Mouse (Mus musculus) thymus, postnatal 4 days (tissue): ENCODE data around the gene Atp5mpl.
"Not testable (repeated sequence)": the region's sequence is repeated elsewhere in the genome, so short reads cannot be mapped to it uniquely, and the experiment has no call there.

Source experiments
- DNase-seq: peaks from one replicate; pipeline ENCODE4 v3.0.0; 2021

Gene Atp5mpl

DNA sequence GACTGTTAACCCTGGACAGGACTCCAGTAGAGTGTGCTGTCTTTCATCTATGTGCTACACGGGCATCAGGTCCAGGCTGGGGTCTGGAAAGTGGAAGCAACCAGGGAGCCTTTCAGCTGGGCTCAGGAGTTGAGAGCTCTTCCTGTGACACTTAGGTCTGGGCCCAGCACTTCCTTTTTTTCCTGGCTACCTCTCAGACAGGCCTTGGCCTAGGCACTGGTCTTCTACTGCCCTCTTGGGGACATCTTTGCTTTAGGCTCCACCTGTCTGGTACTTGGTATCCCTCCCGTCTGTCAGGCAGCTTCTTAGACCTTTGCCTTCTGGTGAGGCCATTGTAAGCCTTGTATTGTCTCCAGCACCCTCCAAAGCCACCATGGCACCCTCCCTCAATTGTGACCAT, 20.1 kb downstream of the Atp5mpl start:
- peak; percentile 48 for DNase-seq

DNA sequence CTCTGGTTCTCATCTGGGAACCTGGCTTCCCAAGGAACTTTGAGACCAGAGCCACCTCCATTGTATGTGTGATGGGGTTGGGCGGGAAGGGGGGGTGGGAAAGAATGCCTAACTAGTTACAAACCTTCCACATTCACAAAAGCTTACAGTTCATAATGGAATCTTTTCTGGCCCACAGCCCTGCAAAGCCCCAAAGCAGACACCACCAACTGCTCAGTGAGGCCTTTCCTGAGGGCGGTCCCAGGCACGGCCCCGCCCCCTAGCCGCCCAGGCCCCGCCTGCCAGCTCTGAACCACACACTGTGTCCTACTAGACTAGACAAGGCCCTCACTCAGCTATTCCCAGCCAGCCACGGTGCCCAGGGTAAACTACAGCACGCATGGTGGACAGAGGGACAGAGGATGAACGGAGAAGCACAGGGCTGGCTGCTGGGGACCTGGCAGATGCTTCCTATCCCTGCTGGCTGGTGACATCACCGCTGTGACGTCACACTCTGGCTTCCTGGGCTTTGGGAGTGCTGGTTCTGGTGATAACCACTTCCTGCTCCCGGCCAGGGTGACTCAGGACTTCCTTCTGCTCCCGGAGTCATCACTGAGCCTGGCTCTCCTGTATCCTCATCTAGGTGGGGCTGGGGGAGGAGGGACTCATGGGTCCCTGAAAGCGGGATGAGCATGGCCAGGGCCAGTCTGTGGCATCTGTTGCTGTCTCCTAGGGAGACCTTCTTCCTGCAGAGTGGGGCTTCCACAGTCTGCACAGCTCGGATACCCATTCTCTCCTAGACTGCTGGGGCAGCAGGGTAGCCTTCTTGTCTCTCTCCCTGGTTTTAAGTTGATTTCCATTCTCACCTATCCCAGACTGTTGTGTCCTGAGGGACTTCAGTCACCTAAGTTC, 20.8 kb downstream of the Atp5mpl start:
- DNase-seq: not testable (repeated sequence)

DNA sequence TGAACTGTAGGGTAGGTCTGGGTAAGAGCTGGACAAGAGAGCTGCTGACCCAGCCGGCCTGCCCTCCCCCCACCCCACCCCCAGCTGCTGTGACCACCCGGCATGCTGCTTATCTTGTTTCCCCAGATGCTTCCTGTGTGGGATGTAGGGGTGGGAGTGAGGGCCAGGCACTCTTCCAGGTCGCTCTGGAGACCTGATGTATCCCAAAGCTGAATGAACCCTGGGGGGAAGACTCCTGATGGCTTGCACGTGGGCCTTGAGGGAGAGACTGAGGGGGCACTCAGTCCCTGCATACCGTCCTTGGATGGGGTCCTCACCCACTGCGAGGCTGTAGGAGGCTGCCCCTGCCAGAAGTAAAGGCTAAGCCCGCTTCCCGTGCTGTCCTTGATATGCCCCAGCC, 21.7 kb downstream of the Atp5mpl start:
- no peak for DNase-seq

DNA sequence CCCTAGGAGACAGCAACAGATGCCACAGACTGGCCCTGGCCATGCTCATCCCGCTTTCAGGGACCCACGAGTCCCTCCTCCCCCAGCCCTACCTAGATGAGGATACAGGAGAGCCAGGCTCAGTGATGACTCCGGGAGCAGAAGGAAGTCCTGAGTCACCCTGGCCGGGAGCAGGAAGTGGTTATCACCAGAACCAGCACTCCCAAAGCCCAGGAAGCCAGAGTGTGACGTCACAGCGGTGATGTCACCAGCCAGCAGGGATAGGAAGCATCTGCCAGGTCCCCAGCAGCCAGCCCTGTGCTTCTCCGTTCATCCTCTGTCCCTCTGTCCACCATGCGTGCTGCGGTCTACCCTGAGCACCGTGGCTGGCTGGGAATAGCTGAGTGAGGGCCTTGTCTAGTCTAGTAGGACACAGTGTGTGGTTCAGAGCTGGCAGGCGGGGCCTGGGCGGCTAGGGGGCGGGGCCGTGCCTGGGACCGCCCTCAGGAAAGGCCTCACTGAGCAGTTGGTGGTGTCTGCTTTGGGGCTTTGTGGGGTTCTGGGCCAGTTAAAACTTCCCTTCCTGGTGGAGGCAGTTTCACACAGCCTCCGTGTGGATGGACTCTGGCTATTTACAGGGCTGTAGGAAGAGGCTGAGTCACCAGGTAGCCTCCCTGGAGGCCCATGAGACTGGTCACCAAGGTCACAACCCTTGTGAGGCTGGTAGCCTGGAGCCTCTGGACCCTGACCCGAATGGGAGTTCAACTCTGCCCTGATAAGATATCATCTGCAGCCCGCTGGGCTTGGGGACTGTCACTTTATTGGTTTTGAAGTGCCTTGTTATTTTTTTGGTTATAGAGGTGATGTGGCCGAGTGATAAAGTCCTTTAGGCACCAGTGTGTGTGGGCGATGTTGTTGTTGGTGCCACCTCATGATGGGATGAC, 22.5 kb downstream of the Atp5mpl start:
- DNase-seq: peak; percentile 24

DNA sequence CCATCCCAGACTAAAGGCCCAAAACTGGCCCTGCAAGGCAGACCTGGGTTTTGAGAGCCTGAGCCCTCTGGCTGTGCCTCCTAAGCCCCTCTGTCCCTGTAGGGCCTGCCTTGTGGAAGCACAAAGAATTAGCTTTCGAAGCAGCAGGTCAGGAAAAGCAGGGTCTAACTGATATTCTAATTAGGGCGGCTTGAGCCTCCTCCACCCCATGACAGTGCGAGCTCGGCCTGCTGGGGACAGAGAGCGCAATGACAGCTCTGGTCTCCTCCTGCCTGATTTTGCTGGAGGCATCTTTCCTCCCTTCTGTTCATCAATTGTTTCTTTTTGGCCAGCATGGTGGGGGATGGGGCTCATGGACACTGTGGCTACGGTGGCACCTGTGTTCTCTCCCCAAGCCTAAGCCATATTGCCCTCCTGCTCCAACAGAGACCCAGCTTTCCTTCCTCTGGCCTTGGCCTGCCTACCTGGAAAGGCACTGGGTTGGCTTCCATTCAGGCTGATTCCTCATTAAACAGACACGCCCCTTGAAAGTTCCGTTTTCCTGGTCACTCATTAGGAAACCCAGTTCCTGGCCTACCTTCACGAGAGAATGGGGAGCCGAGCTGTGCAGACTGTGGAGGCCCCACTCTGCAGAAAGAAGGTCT, 23.2 kb downstream of the Atp5mpl start:
- DNase-seq: no peak

DNA sequence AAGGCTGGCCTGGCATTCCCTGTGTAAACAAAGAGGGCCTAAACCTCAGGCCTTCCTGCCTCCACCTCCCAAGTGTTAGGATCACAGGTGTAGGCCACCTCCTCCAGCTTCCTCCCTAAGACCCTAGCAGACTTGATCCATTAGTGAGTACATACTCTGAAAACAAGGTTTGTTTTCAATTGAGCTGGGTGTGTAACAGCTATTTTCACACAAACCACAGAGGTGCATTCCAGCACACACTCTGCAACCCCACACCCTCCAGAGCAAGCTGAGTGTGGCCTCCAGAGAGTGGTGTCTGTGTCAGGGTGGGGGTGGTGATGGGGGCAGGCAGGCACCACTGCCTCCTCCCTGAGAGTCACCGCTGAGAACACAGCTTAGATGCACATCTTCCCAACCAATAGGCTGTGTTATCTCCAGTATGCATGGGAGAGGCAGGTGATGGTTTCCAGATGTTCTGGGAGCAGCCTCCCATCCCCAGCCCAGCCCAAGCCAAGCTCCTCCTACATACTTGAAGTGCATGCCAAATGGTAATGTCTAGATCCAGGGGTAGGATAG, 28.1 kb downstream of the Atp5mpl start:
- DNase-seq: no peak

DNA sequence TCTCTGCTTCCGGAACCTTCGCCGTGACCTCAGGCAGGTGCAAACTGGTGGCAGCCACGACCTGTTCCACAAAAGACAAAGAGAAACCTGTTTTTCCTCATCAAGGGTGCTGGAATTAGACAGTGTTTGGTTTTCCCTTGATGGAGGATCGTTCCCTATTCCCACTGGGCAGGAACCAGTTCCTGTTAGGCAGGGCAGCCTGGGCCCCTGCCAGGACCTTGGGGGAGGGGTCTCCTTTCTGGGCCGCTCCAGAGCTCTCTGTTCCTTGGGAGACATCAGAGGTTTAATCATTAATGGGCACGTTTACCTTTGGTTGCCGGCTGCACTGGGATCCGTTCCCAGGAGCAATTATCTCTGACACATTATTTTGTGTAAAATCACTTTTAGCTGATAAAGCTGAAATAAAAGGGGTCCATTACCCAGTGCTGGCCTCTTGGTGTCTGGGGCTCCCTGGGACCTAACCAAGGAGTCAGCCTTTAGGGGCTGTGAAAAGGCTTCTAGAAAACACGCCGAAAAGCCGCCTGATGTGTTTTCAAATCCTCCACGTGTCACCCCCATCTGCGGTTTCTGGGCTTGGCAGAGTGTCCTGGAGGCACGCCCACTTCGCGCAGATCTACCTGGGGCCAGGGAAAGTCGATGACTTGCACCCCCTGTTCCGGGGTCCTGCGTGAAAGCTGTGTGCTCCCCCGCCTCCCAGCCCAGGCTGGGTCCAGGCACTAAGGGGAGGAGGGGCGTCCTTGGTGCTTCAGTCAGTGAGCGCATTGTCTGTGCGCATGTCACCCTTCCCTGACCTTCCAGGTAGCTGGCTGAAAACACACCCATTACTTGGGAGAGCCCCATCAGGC, 29.8 kb downstream of the Atp5mpl start:
- no peak for DNase-seq

DNA sequence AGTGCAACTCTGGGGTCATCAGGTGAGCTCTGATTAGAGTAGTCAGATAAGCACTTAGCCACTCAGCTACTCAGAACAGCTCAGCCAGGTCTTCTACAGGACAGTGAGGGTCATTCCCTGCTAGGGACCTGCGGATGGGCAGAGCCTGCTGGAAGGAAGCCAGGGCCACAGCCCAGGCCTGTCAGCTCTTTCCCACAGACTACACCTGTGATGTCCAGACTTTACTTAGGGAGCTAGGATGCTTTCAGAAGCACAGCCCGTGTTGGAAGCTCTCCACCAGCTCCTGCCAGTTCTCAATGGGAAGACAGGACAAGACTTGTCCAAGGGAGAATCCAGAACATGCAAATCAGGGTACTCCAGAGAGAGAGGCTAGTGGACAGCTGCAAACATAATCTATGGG, 32.8 kb downstream of the Atp5mpl start:
- DNase-seq: no peak

DNA sequence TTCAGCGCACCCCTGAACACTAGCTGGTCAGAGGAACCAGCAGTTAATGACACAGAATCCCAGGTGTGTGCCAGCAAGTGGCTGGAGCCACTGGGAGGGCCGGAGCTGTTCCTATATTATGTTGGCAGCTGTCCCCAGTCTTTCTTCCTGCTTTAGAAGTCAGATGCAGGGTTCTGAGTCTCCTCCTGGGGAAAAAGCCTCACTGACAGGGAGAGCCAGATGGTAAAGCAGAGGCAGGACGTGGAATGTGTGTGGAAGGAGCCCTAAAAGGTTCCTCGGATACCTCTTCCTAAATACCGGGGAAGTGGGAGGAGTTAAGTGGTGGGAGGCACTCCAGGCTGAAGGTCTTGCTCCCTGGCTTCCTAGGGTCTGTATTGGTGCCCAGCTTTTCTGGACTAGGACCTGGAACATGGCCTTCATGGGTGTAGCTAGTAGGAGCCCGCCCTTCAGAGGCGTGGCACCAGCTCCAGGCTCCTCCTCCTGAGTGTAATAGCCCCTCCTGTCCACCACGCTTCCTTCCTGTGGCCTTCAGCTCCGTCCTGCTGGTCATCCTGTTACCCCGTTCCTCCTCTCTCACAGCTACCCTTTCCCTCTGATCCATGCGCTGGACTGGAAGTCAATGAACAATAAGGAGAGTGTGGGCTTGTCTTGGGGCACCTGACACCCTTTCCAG, 33.6 kb downstream of the Atp5mpl start:
- no peak for DNase-seq

DNA sequence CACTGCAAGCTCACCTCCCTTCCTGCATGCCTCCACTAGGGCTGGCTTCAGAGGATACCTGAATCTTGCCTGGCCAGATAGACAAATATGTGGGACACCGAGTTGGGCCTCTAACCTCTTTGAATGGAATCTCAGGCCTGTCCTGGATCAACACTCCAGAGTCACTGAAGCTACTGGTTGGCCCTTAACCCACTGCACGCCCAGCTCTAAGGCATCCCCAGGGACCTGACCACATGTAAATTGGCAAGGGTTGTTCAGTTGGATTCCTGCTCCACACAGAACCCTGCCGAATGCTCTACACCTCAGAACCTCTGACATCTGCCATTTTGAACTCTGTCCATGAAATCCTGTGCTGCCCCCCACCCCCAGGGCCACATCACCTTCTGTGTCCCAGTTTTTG, 34.3 kb downstream of the Atp5mpl start:
- DNase-seq: no peak

DNA sequence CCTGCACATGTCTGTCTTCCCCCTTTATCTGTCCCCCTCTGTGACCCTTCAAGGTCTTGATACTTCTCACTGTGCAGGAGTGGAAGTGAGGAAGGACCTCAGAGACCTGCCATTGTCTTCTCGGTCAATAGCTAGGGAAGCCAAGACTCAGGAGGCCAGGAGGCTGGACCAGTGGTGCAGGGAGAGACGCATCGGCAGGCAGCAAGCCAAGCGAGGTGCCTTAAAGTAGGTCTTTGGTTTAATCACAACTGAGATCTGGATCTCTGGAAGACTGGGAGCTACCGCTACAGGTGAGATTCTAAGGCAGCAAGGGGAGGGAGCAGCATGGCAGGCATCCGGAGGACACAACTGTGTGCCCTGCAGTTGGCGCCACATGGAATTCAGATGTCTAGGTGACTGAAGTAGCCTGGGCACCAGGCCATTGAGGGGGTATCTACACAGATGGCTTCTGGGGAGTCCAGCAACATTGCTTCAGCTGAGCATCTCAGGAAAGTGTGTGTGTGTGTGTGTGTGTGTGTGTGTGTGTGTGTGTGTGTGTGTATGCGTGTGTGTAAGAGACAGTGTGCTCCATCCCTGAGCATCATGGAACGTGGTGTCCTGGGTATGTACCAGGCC, 35.3 kb downstream of the Atp5mpl start:
- no peak for DNase-seq

DNA sequence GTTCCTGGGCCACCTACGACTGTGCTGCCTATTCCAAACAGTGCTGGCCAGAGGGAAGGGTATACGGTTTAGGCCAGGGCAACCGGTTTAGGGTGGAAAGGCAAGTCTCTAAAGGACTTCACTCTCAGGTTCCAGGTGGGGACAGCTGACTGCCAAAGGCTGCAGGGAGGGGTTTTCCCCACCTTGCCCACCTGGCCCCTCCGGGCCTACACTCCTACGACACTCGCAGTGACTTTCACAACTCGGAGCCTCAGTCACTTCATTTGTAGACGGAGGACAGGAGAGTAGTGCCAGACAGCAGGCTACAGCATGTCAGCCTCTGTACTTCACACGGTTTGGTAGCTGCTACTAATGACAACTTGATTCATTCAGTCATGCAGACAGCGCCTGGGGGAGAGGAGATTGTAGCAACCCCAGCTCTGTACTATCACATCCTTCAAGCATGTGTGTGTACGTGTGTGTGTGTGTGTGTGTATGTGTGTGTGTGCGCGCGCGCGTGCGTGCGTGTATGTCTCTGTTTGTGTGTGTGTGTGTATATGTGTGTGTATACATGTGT, 38.3 kb downstream of the Atp5mpl start:
- no peak for DNase-seq

DNA sequence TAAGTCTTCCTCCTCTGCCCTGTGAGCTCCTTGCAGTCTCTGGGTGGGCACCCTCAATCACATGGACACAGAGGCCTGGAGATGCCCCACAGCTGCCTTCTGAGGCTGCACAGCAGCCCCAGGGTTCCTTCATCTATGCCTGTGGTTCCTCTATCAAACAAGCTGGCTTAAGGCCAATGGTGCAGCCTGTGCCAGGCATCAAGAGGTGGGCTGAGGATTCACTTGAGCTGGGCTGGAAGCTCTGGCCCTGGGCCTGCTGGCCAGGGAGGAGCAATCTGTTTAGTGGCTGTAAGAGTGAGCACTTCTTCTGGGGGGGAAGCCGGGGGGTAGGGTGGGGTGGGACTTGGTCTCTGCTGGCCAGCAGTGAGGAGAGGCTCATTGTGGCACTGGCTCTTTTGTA, 39.4 kb downstream of the Atp5mpl start:
- no peak for DNase-seq

DNA sequence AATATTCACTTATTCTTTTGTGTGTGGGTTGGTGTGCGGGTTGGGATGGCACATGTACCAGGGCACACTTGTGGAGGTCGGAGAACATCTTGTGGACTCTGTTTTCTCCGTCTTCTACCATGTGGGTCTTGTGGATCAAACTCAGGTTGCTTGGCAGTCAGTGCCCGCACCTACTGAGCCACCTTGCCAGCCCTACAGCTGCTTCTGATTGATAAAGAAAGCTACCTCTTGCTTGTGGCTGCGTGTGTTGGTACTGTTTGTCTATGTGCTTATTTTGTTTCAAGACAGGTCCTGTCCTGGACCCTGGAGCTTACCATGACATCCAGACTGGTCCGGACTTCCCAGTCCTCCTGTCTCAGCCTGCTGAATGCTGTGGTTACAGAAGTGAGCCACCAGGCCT, 43.7 kb downstream of the Atp5mpl start:
- DNase-seq: no peak

DNA sequence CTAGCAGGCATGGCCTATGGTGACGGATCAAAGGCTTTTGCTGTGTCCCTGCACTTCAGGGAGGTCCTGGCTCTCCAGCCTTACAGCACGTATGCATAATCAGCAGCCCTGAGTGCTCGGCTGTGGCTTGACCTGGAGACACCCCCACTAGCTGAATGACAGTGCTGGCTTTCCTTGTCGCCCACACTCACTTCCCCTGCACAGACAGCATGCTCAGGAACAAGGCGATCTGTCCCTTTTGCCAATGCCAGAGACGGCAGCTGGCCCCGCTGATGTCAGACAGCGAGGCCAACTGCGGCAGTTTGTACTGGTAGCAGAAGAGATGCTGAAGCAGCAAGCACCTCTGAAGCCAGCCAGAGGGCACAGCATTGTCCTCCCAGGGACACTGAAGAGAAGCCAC, 46.7 kb downstream of the Atp5mpl start:
- DNase-seq: no peak

DNA sequence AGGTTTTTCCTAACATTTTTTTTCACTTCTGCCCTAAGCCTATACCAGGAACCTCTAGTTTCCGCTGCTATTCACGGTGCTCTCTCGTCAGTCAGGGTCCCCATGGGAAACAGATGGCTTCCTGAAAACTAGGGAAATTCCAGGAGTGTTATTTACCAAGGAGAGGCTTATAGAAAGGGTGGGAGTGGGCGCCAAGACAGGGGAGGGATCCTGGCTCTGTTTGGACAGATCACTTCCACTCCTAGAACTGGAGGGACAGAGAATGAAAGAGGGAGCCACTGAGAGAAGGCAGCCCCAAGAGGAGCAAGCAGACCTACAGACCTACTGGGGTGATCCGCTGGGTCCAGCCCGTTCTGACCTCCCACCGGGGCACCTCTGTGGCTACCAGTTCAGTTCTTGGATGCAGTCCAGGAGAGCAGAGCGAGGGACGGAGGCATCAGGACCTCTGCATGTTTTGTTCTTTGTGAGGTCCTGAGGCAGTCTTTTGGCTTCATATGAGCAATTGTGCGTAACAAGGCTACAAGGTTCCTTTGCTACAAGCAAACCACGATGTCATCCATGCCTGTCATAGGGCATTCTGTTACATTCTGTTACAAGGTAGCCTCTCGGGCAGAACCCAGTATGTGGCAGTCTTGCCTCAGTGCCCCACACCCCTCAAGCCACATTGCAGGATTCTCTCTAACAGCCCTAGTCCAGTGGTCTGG, 50.1 kb downstream of the Atp5mpl start:
- DNase-seq: no peak

DNA sequence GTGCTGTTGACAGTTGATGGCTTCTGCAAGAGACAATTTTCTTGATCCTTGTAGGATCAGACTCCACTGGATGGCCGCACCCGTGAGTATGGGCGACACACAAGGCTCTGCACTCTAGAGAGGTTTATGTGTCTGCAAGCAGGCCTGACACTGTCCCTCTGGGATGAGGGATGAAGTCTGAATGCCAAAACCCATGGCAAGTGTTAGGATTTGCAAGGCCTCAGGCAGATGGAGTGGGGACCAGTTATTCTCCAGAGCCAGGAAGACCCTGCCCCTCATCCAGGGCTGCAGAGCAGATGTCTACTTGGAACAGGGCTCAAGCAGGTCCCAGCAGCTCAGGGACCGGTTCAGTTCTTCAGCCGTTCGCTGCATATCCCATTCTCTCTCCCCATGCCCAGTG, 51.0 kb downstream of the Atp5mpl start:
- no peak for DNase-seq

DNA sequence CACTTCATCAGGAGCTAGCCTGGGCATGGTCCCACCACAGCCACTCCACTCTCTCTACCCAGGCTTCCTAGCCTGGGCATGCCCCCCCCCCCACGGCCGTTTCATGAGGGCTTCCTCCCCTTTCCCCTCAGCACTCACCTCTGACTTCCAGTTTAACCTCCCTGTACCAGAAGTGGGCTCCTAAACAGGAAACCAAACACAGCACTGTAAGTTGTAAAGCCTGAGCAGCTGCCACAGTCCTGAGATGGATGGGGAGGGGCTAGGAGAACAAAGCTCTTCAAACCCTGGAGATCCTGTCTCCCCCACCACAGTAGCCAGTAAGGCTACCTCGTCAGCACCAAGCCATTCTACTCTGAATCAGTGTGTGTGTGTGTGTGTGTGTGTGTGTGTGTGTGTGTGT, 52.7 kb downstream of the Atp5mpl start:
- peak; percentile 46 for DNase-seq

DNA sequence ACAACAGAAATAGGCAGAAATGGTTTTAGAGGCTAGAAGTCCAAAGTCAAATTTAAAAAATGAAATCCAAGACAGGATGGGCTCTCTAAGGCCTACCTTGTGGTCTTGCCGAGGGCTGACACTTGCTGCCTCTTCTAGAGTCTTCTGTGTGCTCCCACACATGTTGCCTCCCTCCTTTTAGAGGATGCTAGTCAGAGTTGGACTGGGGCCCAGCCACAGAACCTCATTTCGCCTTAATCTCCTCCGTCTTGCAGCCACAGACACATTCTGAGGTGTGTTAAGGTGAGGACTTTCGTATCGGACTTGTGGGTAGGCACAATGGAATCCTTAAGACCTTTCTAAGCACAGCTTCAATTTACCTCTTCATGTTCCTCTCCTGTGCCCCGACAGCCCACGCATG, 54.0 kb downstream of the Atp5mpl start:
- no peak for DNase-seq

DNA sequence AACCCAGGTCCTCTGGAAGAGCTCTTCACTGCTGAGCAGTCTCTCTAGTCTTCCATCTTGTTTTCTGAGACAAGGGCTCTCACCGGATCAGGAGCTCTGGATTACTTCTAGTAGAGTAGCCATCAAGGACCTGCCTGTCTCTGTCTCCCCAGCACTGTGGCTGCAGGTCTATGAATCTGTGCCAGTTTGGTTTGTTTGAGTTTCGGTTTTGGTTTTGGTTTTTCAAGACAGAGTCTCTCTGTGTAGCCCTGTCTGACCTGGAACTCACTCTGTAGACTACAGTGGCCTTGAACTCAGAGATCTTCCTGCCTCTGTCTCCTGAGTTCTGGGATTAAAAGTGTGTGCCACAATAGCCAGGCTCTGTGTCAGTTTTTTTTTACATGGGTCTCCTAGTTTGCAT, 55.0 kb downstream of the Atp5mpl start:
- DNase-seq: no peak
